Mouse (Mus musculus): ENCODE measurements around the gene Sfta2. TPM values are rescaled to one million over a fixed set of nuclear protein-coding genes. Genes with fewer than 3 reads are reported as not detected.

Gene Sfta2
- polyA plus RNA-seq, 1 experiment from 2014 or later = 564 TPM

DNA sequence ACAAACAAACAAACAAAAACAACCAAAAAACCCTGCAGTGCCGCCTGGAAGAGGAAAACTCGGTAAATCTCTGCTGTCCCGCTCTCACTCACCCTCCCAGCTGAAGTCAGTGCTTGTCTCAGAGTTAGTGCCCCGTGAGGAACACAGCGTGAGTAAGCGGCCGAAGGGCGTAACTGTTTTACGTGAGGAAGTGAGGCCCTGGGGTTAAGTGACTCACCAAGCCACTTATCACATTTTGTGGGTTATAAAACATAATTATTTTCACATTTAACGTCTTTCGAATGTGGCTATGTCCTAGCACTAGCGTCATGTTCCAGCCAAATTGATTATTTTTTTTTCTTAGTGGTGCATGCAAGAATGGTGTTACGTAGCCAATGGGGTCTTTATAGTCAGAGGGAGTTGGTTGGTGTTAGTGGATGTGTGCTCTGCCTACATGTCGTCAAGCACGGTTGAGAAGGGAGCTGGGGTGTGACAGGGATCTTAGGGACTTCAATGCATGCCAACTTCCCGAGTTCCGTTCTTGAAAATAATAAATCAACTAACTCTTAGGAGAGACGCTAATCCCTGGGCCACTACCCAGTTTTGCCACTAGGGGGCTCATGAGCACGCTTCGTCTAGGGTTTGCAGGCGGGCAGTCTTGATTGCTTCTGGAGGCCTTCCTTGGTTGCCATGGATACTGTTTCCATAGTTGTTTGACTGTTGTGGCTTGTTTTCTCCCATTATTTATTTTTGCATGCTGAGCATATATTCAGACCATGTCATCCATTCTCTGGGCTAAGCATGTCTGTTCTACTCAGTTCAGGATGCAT lies 10.7 kb upstream of the Sfta2 start:
- peak; percentile 88 for TF ChIP-seq CTCF (IDR thresholded peaks at IDR 0.05)
- TF ChIP-seq EP300 (IDR thresholded peaks at IDR 0.05) = no peak
- Histone ChIP-seq H3K9ac (replicated peaks; ENCODE audit: low read depth) (no peak overlapping the region), H3K4me2 (replicated peaks; ENCODE audit: low read depth, low read length) (no peak overlapping the region), H3K27ac (ENCODE audit: low read length) (no peak overlapping the region), H3K36me3 (ENCODE audit: insufficient read depth, low read length) (no peaks in the 10 kb centered on the region), H3K4me3 (ENCODE audit: low read depth, low read length) (no peak overlapping the region), H3K9me3 (ENCODE audit: low read length) (no peaks in the 10 kb centered on the region), H3K27me3 (replicated peaks; ENCODE audit: insufficient read depth, low read length) (no peaks in the 10 kb centered on the region), H3K4me1 (ENCODE audit: insufficient read depth, low read depth, low read length) (no peaks in the 10 kb centered on the region)
- ATAC-seq (peak; percentile 89), DNase-seq (ENCODE audit: low spot score) (peak; percentile 90)
- 40% methylated on average over 21 of the region's 21 CpGs for WGBS

DNA sequence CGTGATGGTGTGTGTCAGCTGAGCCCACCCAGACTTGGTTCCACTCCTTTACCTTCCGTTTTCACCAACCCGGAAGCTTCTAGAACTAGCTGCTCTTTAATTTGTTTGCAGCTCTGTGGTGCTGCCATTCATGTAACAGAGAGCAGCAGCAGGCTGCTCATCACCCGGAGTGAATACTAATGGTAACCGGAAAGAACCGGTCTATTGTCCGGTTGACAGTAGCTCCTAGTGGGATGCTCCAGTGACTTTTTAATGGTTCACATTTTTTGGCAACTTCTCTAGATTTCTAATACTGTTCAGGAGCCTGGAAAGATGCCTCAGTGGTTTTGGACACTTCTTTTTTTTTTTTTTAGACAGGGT lies 10.2 kb upstream of the Sfta2 start:
- no peak for DNase-seq (ENCODE audit: low spot score)
- no peak for TF ChIP-seq EP300 (IDR thresholded peaks at IDR 0.05)
- TF ChIP-seq CTCF (IDR thresholded peaks at IDR 0.05) = no peak
- 91% methylated on average over 7 of the region's 7 CpGs for WGBS
- Histone ChIP-seq H3K9ac (replicated peaks; ENCODE audit: low read depth) (no peak overlapping the region), H3K4me2 (replicated peaks; ENCODE audit: low read depth, low read length) (no peak overlapping the region), H3K4me3 (ENCODE audit: low read depth, low read length) (no peak overlapping the region), H3K27me3 (replicated peaks; ENCODE audit: insufficient read depth, low read length) (no peaks in the 10 kb centered on the region), H3K4me1 (ENCODE audit: insufficient read depth, low read depth, low read length) (no peaks in the 10 kb centered on the region), H3K36me3 (ENCODE audit: insufficient read depth, low read length) (no peaks in the 10 kb centered on the region), H3K27ac (ENCODE audit: low read length) (no peak overlapping the region), H3K9me3 (ENCODE audit: low read length) (no peaks in the 10 kb centered on the region)
- no peak for ATAC-seq

DNA sequence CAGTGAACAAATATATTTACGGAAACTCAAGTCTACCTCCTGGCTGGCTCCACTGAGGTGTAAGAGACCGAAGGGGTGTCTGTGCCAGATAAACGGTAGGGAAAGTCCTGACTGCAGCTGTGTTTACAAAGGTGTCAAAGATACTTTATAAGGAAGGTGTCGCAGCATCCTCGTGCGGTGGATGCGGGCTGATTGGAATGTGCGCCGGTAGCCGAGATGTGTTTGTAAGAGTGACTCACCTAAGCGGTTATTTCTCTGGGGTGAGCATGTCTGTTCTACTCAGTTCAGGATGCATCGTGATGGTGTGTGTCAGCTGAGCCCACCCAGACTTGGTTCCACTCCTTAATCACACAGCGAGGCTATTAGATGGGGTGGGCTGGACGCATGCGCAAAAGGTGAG lies 9.6 kb upstream of the Sfta2 start:
- 66% methylated on average over 15 of the region's 15 CpGs for WGBS
- H3K27ac ChIP-seq (ENCODE audit: low read length) = no peak overlapping the region
- H3K9me3 ChIP-seq (ENCODE audit: low read length) = no peaks in the 10 kb centered on the region
- TF ChIP-seq CTCF (IDR thresholded peaks at IDR 0.05) = no peak
- TF ChIP-seq EP300 (IDR thresholded peaks at IDR 0.05) = no peak
- no peak overlapping the region for H3K4me3 ChIP-seq (ENCODE audit: low read depth, low read length)
- H3K9ac ChIP-seq (replicated peaks; ENCODE audit: low read depth) = no peak overlapping the region
- DNase-seq (ENCODE audit: low spot score) = no peak
- H3K4me1 ChIP-seq (ENCODE audit: insufficient read depth, low read depth, low read length) = no peaks in the 10 kb centered on the region
- H3K4me2 ChIP-seq (replicated peaks; ENCODE audit: low read depth, low read length) = no peak overlapping the region
- no peaks in the 10 kb centered on the region for H3K27me3 ChIP-seq (replicated peaks; ENCODE audit: insufficient read depth, low read length)
- ATAC-seq = no peak
- H3K36me3 ChIP-seq (ENCODE audit: insufficient read depth, low read length) = no peaks in the 10 kb centered on the region

DNA sequence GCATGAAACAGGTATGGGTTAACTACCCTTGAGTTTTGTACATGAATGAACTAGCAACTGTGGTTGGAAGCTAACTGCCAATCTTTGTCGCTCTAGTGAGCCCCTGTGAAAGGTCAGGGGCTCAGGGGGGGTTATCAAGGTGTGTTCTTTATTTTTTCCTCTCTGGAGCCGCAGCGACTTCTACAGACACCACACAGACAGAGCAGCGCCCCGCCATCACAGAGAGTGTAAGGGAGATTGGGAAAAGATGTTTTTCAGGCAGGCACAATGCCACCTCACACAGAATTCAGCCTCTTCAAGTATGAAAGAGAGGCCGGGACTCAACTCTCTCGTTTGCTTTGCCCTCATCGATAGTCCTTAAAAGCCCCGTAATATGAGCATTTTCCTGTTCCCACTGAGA lies 9.2 kb upstream of the Sfta2 start:
- Histone ChIP-seq H3K9me3 (ENCODE audit: low read length) (no peaks in the 10 kb centered on the region), H3K4me3 (ENCODE audit: low read depth, low read length) (no peak overlapping the region), H3K4me1 (ENCODE audit: insufficient read depth, low read depth, low read length) (no peaks in the 10 kb centered on the region), H3K27me3 (replicated peaks; ENCODE audit: insufficient read depth, low read length) (no peaks in the 10 kb centered on the region), H3K9ac (replicated peaks; ENCODE audit: low read depth) (no peak overlapping the region), H3K4me2 (replicated peaks; ENCODE audit: low read depth, low read length) (no peak overlapping the region), H3K36me3 (ENCODE audit: insufficient read depth, low read length) (no peaks in the 10 kb centered on the region), H3K27ac (ENCODE audit: low read length) (no peak overlapping the region)
- 50% methylated on average over 9 of the region's 9 CpGs for WGBS
- ATAC-seq = no peak
- TF ChIP-seq CTCF (IDR thresholded peaks at IDR 0.05) = no peak
- no peak for TF ChIP-seq EP300 (IDR thresholded peaks at IDR 0.05)
- DNase-seq (ENCODE audit: low spot score) = no peak

DNA sequence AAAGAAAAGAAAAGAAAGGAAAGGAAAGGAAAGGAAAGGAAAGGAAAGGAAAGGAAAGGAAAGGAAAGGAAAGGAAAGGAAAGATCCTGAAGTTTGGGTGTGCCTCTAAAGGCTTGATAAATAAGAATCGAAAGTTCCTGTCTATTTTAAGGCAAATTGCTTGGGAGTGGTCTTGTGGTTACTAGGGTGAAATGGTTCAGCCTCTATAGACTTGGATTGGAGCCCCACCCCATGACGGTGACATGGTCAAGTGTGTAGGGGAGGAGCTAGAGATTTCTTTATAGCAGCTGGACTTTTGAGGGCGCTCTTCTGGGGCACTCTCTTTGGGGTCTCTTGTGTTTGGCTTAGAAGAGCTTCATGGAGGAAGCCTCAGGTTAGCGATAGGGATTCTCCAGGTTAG lies 7.6 kb upstream of the Sfta2 start:
- H3K9ac ChIP-seq (replicated peaks; ENCODE audit: low read depth) = no peak overlapping the region
- whole genome bisulfite sequencing = 44% methylated on average over 4 of the region's 4 CpGs
- no peak overlapping the region for H3K27ac ChIP-seq (ENCODE audit: low read length)
- TF ChIP-seq EP300 (IDR thresholded peaks at IDR 0.05) (no peak), CTCF (IDR thresholded peaks at IDR 0.05) (no peak)
- H3K27me3 ChIP-seq (replicated peaks; ENCODE audit: insufficient read depth, low read length) = no peaks in the 10 kb centered on the region
- H3K4me3 ChIP-seq (ENCODE audit: low read depth, low read length) = no peak overlapping the region
- no peaks in the 10 kb centered on the region for H3K9me3 ChIP-seq (ENCODE audit: low read length)
- H3K4me1 ChIP-seq (ENCODE audit: insufficient read depth, low read depth, low read length) = no peaks in the 10 kb centered on the region
- no peak overlapping the region for H3K4me2 ChIP-seq (replicated peaks; ENCODE audit: low read depth, low read length)
- no peaks in the 10 kb centered on the region for H3K36me3 ChIP-seq (ENCODE audit: insufficient read depth, low read length)
- no peak for DNase-seq (ENCODE audit: low spot score)
- ATAC-seq = no peak

DNA sequence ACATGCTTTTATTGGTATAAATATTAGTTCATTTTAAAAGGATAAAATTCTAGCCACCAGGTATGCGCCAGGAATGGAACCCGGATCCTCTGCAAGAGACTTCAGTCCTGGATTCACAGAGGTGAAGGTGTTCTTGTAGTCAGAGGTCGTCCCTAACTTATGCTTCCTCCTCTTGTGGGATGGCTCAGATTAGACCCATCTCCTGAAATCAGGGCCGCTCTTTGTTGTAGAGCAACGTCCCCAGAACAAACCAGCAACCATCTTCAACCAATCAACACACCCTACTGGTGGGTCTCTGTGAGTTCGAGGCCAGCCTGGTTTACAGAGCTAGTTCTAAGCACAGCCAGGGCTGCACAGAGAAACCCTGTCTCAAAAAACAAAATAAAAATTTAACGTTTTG lies 6.9 kb upstream of the Sfta2 start:
- DNase-seq (ENCODE audit: low spot score) (no peak), ATAC-seq (no peak)
- no peaks in the 10 kb centered on the region for H3K9me3 ChIP-seq (ENCODE audit: low read length)
- no peaks in the 10 kb centered on the region for H3K27me3 ChIP-seq (replicated peaks; ENCODE audit: insufficient read depth, low read length)
- H3K27ac ChIP-seq (ENCODE audit: low read length) = no peak overlapping the region
- TF ChIP-seq EP300 (IDR thresholded peaks at IDR 0.05) = no peak
- no peak for TF ChIP-seq CTCF (IDR thresholded peaks at IDR 0.05)
- no peaks in the 10 kb centered on the region for H3K4me1 ChIP-seq (ENCODE audit: insufficient read depth, low read depth, low read length)
- no peak overlapping the region for H3K9ac ChIP-seq (replicated peaks; ENCODE audit: low read depth)
- no peaks in the 10 kb centered on the region for H3K36me3 ChIP-seq (ENCODE audit: insufficient read depth, low read length)
- no peak overlapping the region for H3K4me2 ChIP-seq (replicated peaks; ENCODE audit: low read depth, low read length)
- H3K4me3 ChIP-seq (ENCODE audit: low read depth, low read length) = no peak overlapping the region
- WGBS = 77% methylated on average over 7 of the region's 7 CpGs
